Mouse (Mus musculus): ENCODE data around the gene S100a11. TPM values are rescaled to one million over a fixed set of nuclear protein-coding genes. Genes with fewer than 3 reads are reported as not detected.
A peak's percentile ranks its signal among the peaks of the same experiment; 100 is the strongest.

The S100a11 gene
- total and polyA plus RNA-seq, 3 experiments: 0.32 TPM; not detected in 2

DNA sequence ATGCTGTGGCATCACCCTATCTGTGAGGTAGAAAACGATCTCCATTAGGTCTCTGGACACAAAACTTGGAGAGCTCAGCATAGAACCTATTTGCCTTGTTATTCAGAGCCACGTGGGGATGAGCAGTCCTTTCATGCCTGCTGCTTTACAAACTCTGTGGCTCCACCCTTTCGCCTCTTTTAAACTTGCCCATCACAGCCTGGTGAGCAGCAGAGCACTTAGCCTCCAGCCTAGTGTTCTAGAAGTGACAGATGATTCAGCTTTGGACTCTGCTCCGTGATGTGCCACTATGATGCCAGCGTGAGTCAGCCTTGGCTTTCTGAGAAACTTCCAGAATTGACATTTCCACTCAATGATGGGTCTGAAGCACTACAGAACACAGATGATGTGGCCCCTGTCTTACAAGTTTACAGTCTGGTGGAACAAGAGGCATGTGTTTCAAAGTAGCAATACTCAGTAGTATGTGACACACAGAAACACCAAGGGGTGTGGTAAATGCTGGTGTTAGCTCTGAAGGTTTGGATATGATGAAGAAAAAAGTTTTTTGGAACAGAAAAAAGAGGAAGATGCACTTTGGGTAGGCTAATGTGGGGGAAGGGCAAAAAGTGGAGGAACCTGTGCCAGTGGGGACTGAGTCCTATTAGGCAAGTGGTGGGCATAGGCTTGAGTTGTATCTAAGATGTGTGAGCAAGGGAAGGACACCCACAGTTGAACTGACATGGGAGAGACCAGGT lies 51.9 kb downstream of the S100a11 start (continued):
- TF ChIP-seq HCFC1 (IDR thresholded peaks at IDR 0.05; ENCODE audit: low read depth, low read length) (no peak), CTCF (IDR thresholded peaks at IDR 0.05 in 2 of 3, conservative IDR thresholded peaks at IDR 0.05 in 1 of 3; ENCODE audit: control insufficient read depth in 1 of 3, insufficient read depth in 1 of 3, low read depth in 2 of 3, low read length in 3 of 3, poor library complexity in 1 of 3, severe bottlenecking in 1 of 3) (no peak), KAT2A (conservative IDR thresholded peaks at IDR 0.05; ENCODE audit: low read depth, low read length) (no peak), MXI1 (IDR thresholded peaks at IDR 0.05; ENCODE audit: low read depth, low read length) (0 out of 2 replicates have a peak, but pooled peaks have one; percentile 32), MYC (IDR thresholded peaks at IDR 0.05; ENCODE audit: low read depth, low read length) (0 out of 2 replicates have a peak, but pooled peaks have one; percentile 13), MEF2A (IDR thresholded peaks at IDR 0.05; ENCODE audit: extremely low read depth, insufficient replicate concordance, low read depth, low read length, poor library complexity, severe bottlenecking) (no peak)

Other genes with a start within 250 kb of the S100a11 start
- not detected in 2 replicates for gene Flg, start 247.0 kb upstream of the S100a11 start, total RNA-seq (2012; rRNA removed)
- gene Flg, start 247.0 kb upstream of the S100a11 start, polyA plus RNA-seq (2012; ENCODE audit: insufficient read depth in 1 of 2, insufficient read length in 2 of 2, low read depth in 1 of 2, low replicate concordance in 2 of 2, missing spikeins in 1 of 2): not detected
- not detected in 2 replicates for gene Hrnr, start 200.7 kb upstream of the S100a11 start, total RNA-seq (2012; rRNA removed)
- not detected for gene Hrnr, start 200.7 kb upstream of the S100a11 start, polyA plus RNA-seq (2012; ENCODE audit: insufficient read depth in 1 of 2, insufficient read length in 2 of 2, low read depth in 1 of 2, low replicate concordance in 2 of 2, missing spikeins in 1 of 2)
- gene Rptn, start 126.8 kb upstream of the S100a11 start, total RNA-seq (2012; rRNA removed): not detected in 2 replicates
- gene Rptn, start 126.8 kb upstream of the S100a11 start, polyA plus RNA-seq (2012; ENCODE audit: insufficient read depth in 1 of 2, insufficient read length in 2 of 2, low read depth in 1 of 2, low replicate concordance in 2 of 2, missing spikeins in 1 of 2): not detected
- gene Tchh, start 78.2 kb upstream of the S100a11 start, total RNA-seq (2012; rRNA removed): not detected in 2 replicates
- not detected for gene Tchh, start 78.2 kb upstream of the S100a11 start, polyA plus RNA-seq (2012; ENCODE audit: insufficient read depth in 1 of 2, insufficient read length in 2 of 2, low read depth in 1 of 2, low replicate concordance in 2 of 2, missing spikeins in 1 of 2)
- not detected in 2 replicates for gene Tchhl1, start 51.7 kb upstream of the S100a11 start, total RNA-seq (2012; rRNA removed)
- not detected for gene Tchhl1, start 51.7 kb upstream of the S100a11 start, polyA plus RNA-seq (2012; ENCODE audit: insufficient read depth in 1 of 2, insufficient read length in 2 of 2, low read depth in 1 of 2, low replicate concordance in 2 of 2, missing spikeins in 1 of 2)
- gene S100a10, start 34.6 kb downstream of the S100a11 start, total RNA-seq (2012; rRNA removed): 81.1 and 108 TPM in 2 replicates
- gene S100a10, start 34.6 kb downstream of the S100a11 start, polyA plus RNA-seq (2012; ENCODE audit: insufficient read depth in 1 of 2, insufficient read length in 2 of 2, low read depth in 1 of 2, low replicate concordance in 2 of 2, missing spikeins in 1 of 2): 10 to 100 TPM in 1 of 2 experiments, not detected in 1; 92.5 TPM
- not detected in 2 replicates for gene Tdpoz2, start 132.2 kb downstream of the S100a11 start, total RNA-seq (2012; rRNA removed)
- not detected for gene Tdpoz2, start 132.2 kb downstream of the S100a11 start, polyA plus RNA-seq (2012; ENCODE audit: insufficient read depth in 1 of 2, insufficient read length in 2 of 2, low read depth in 1 of 2, low replicate concordance in 2 of 2, missing spikeins in 1 of 2)
- gene Tdpoz1, start 155.8 kb downstream of the S100a11 start, total RNA-seq (2012; rRNA removed): not detected in 2 replicates
- gene Tdpoz1, start 155.8 kb downstream of the S100a11 start, polyA plus RNA-seq (2012; ENCODE audit: insufficient read depth in 1 of 2, insufficient read length in 2 of 2, low read depth in 1 of 2, low replicate concordance in 2 of 2, missing spikeins in 1 of 2): not detected
- 0.26 TPM in 1 of 2 replicates, not detected in the other for gene Gm37596, start 172.6 kb downstream of the S100a11 start, total RNA-seq (2012; rRNA removed)
- gene Gm37596, start 172.6 kb downstream of the S100a11 start, polyA plus RNA-seq (2012; ENCODE audit: insufficient read depth in 1 of 2, insufficient read length in 2 of 2, low read depth in 1 of 2, low replicate concordance in 2 of 2, missing spikeins in 1 of 2): under 1 TPM in 1 of 2 experiments, not detected in 1; 0.10 TPM

All from MEL (cell line).